Mouse (Mus musculus) retina, postnatal 1 day (tissue): ENCODE data around the gene Kif23.

Source experiments
- DNase-seq: peaks from one replicate; pipeline ENCODE4 v3.0.0-alpha.2; 2012

Kif23 gene

GRCm38 (mm10) chr9:61945973-61946611, 482 bp downstream of the Kif23 start:
- no peak for DNase-seq

- DNase-seq = no peak
Measured at GRCm38 (mm10) chr9:61941054-61941453, 5.5 kb downstream of the Kif23 start.

GRCm38 (mm10) chr9:61933333-61933732, 13.2 kb downstream of the Kif23 start:
- no peak for DNase-seq

GRCm38 (mm10) chr9:61932009-61932408, 14.6 kb downstream of the Kif23 start:
- DNase-seq = no peak

- DNase-seq = no peak
Measured at GRCm38 (mm10) chr9:61925086-61925660, 21.4 kb downstream of the Kif23 start.

- no peak for DNase-seq
Measured at GRCm38 (mm10) chr9:61920331-61920730, 26.2 kb downstream of the Kif23 start.

GRCm38 (mm10) chr9:61919464-61919863, 27.1 kb downstream of the Kif23 start:
- DNase-seq = no peak

GRCm38 (mm10) chr9:61917436-61917835, 29.1 kb downstream of the Kif23 start:
- no peak for DNase-seq

GRCm38 (mm10) chr9:61916986-61917385, 29.6 kb downstream of the Kif23 start:
- no peak for DNase-seq

GRCm38 (mm10) chr9:61915393-61916005, 31.1 kb downstream of the Kif23 start:
- DNase-seq = peak; percentile 33

GRCm38 (mm10) chr9:61914917-61915300, 31.7 kb downstream of the Kif23 start:
- DNase-seq = no peak

- peak; percentile 98 for DNase-seq
Measured at GRCm38 (mm10) chr9:61914203-61914916, 32.2 kb downstream of the Kif23 start, which contains the start of gene Rplp1. Rplp1 (minus strand) TSS chr9:61914542.

GRCm38 (mm10) chr9:61911300-61912128, 35.1 kb downstream of the Kif23 start:
- no peak for DNase-seq

- no peak for DNase-seq
Measured at GRCm38 (mm10) chr9:61910526-61911256, 35.9 kb downstream of the Kif23 start.

GRCm38 (mm10) chr9:61909633-61910032, 36.9 kb downstream of the Kif23 start:
- DNase-seq = no peak

GRCm38 (mm10) chr9:61908832-61909407, 37.7 kb downstream of the Kif23 start:
- no peak for DNase-seq

- DNase-seq = no peak
Measured at GRCm38 (mm10) chr9:61908341-61908740, 38.2 kb downstream of the Kif23 start.

GRCm38 (mm10) chr9:61907621-61908295, 38.8 kb downstream of the Kif23 start:
- DNase-seq = no peak

GRCm38 (mm10) chr9:61906912-61907311, 39.7 kb downstream of the Kif23 start:
- peak; percentile 46 for DNase-seq

- DNase-seq = no peak
Measured at GRCm38 (mm10) chr9:61905576-61905975, 41.0 kb downstream of the Kif23 start.

- no peak for DNase-seq
Measured at GRCm38 (mm10) chr9:61904201-61904600, 42.4 kb downstream of the Kif23 start.
